Mouse (Mus musculus): ENCODE results near the gene Tspan32. TPM values are rescaled to one million over a fixed set of nuclear protein-coding genes. Genes with fewer than 3 reads are reported as not detected.

Gene Tspan32
- polyA plus RNA-seq, 1 experiment from 2014 or later: 0.14 TPM

GRCm38 (mm10) chr7:142995004-142995403, 9.8 kb upstream of the Tspan32 start:
- CTCF ChIA-PET: interaction anchor here (1.5 to 1.6 kb wide), 2 partner anchors 12 to 13 kb away, joined by 3 to 4 read pairs; no protein-coding TSS in a partner anchor
- no peak for ATAC-seq
- DNase-seq (ENCODE audit: low read depth, low spot score): no peak
- no peaks in the 10 kb centered on the region for H3K27me3 ChIP-seq
- no peak for TF ChIP-seq CTCF (IDR thresholded peaks at IDR 0.05)
- POLR2A ChIA-PET: no interaction called here
- in situ Hi-C loops (cut with MboI; ENCODE audit: low pct_unique_long_range_greater_than_20kb): loop anchor here (25.0 kb wide), 1 partner anchor 467 kb away; the partner anchor contains the start of genes Cdkn1c and Slc22a18

GRCm38 (mm10) chr7:142995630-142996338, 9.1 kb upstream of the Tspan32 start:
- TF ChIP-seq CTCF (IDR thresholded peaks at IDR 0.05): no peak

GRCm38 (mm10) chr7:142996998-142997397, 7.8 kb upstream of the Tspan32 start:
- DNase-seq (ENCODE audit: low read depth, low spot score) (no peak), ATAC-seq (no peak)
- H3K27me3 ChIP-seq: no peaks in the 10 kb centered on the region
- in situ Hi-C loops (cut with MboI; ENCODE audit: low pct_unique_long_range_greater_than_20kb): loop anchor here (25.0 kb wide), 1 partner anchor 465 kb away; the partner anchor contains the start of genes Cdkn1c and Slc22a18
- no peak for TF ChIP-seq CTCF (IDR thresholded peaks at IDR 0.05)
- ChIA-PET POLR2A (interaction anchor here (1.0 kb wide), 1 partner anchor 90 kb away, joined by 3 read pairs; no protein-coding TSS in a partner anchor), CTCF (interaction anchor here (0.9 to 1.0 kb wide), 2 partner anchors 47 to 90 kb away, joined by 3 to 6 read pairs; no protein-coding TSS in a partner anchor)

More at GRCm38 (mm10) chr7:142995630-142996338, 9.1 kb upstream of the Tspan32 start:
- DNase-seq (ENCODE audit: low read depth, low spot score) (no peak), ATAC-seq (no peak)
- ChIA-PET CTCF (no interaction called here), POLR2A (no interaction called here)
- in situ Hi-C loops (cut with MboI; ENCODE audit: low pct_unique_long_range_greater_than_20kb): loop anchor here (25.0 kb wide), 1 partner anchor 467 kb away; the partner anchor contains the start of genes Cdkn1c and Slc22a18
- H3K27me3 ChIP-seq: no peaks in the 10 kb centered on the region

- no peaks in the 10 kb centered on the region for H3K27me3 ChIP-seq
- in situ Hi-C loops (cut with MboI; ENCODE audit: low pct_unique_long_range_greater_than_20kb): loop anchor here (25.0 kb wide), 1 partner anchor 465 kb away; the partner anchor contains the start of genes Cdkn1c and Slc22a18
- DNase-seq (ENCODE audit: low read depth, low spot score) (no peak), ATAC-seq (no peak)
- ChIA-PET POLR2A (interaction anchor here (1.0 kb wide), 1 partner anchor 89 kb away, joined by 3 read pairs; no protein-coding TSS in a partner anchor), CTCF (interaction anchor here (0.9 to 1.3 kb wide), 4 partner anchors 10 to 103 kb away, joined by 3 to 6 read pairs (median 3); no protein-coding TSS in a partner anchor)
- no peak for TF ChIP-seq CTCF (IDR thresholded peaks at IDR 0.05)
Measured at GRCm38 (mm10) chr7:142997403-142998150, 7.3 kb upstream of the Tspan32 start.

- no peaks in the 10 kb centered on the region for H3K27me3 ChIP-seq
- peak; percentile 41 for ATAC-seq
- in situ Hi-C loops (cut with MboI; ENCODE audit: low pct_unique_long_range_greater_than_20kb): loop anchor here (25.0 kb wide), 1 partner anchor 615 kb away; the partner anchor contains the start of genes Ctsd and Gm49369
- POLR2A ChIA-PET: no interaction called here
- no peak for TF ChIP-seq CTCF (IDR thresholded peaks at IDR 0.05)
- no peak for DNase-seq (ENCODE audit: low read depth, low spot score)
- CTCF ChIA-PET: interaction anchor here (1.0 to 2.3 kb wide), 2 partner anchors 84 to 108 kb away, joined by 4 to 6 read pairs; no protein-coding TSS in a partner anchor
Measured at GRCm38 (mm10) chr7:143002679-143003078, 2.2 kb upstream of the Tspan32 start.

- POLR2A ChIA-PET: no interaction called here
- DNase-seq (ENCODE audit: low read depth, low spot score): no peak
- no peak for TF ChIP-seq CTCF (IDR thresholded peaks at IDR 0.05)
- in situ Hi-C loops (cut with MboI; ENCODE audit: low pct_unique_long_range_greater_than_20kb): loop anchor here (5.0 to 25.0 kb wide), 2 partner anchors 113 to 618 kb away; partner anchors contain the start of genes Ctsd and Gm49369
- H3K27me3 ChIP-seq: no peaks in the 10 kb centered on the region
- ATAC-seq: no peak
- CTCF ChIA-PET: interaction anchor here (0.9 to 5.9 kb wide), 2 partner anchors 57 to 81 kb away, joined by 3 to 74 read pairs; no protein-coding TSS in a partner anchor
Measured at GRCm38 (mm10) chr7:143005344-143006096, 674 bp downstream of the Tspan32 start.

- no peak for TF ChIP-seq CTCF (IDR thresholded peaks at IDR 0.05)
- in situ Hi-C loops (cut with MboI; ENCODE audit: low pct_unique_long_range_greater_than_20kb): loop anchor here (5.0 to 25.0 kb wide), 2 partner anchors 114 to 619 kb away; partner anchors contain the start of genes Ctsd and Gm49369
- ChIA-PET CTCF (interaction anchor here (0.9 to 5.9 kb wide), 6 partner anchors 12 to 81 kb away, joined by 3 to 74 read pairs (median 14); partner anchors contain the start of gene Tssc4), POLR2A (interaction anchor here (0.7 kb wide), 1 partner anchor 83 kb away, joined by 12 read pairs; no protein-coding TSS in a partner anchor)
- ATAC-seq: no peak
- H3K27me3 ChIP-seq: no peaks in the 10 kb centered on the region
- DNase-seq (ENCODE audit: low read depth, low spot score): no peak
Measured at GRCm38 (mm10) chr7:143006097-143006755, 1.4 kb downstream of the Tspan32 start.

GRCm38 (mm10) chr7:143006756-143007598, 2.1 kb downstream of the Tspan32 start:
- TF ChIP-seq CTCF (IDR thresholded peaks at IDR 0.05): no peak
- H3K27me3 ChIP-seq: no peaks in the 10 kb centered on the region
- ATAC-seq (no peak), DNase-seq (ENCODE audit: low read depth, low spot score) (no peak)
- in situ Hi-C loops (cut with MboI; ENCODE audit: low pct_unique_long_range_greater_than_20kb): loop anchor here (5.0 to 25.0 kb wide), 2 partner anchors 115 to 620 kb away; partner anchors contain the start of genes Ctsd and Gm49369
- ChIA-PET CTCF (interaction anchor here (0.7 to 5.9 kb wide), 14 partner anchors 9 to 113 kb away, joined by 3 to 74 read pairs (median 6); partner anchors contain the start of gene Tssc4), POLR2A (interaction anchor here (0.7 to 2.9 kb wide), 6 partner anchors 46 to 84 kb away, joined by 3 to 15 read pairs (median 13); partner anchors contain the start of gene Cd81)
